In the genomic region with DNA sequence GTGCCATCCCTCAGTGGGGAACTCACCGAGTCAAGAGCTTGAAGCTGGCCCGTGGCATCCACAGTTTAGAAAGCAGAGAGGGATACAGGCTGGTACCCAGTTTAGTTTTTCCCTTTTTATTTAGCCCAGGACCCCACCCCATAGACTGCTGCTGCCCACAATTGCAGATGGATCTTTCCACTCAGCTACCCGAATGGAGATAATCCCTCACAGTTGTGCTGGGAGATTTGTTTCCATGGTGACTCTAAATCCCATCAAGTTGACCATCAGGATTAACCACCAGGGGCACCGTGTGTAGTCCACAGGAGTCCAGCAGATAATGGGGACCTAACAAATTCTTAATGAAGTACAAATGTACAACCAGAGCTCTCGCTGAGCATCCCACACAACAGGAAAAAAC, we compare ENCODE assay signal across 26 mouse cellular contexts. TPM values are rescaled to one million over a fixed set of nuclear protein-coding genes. Genes with fewer than 3 reads are reported as not detected.
DNase-seq lines count a peak whose midpoint lies in the region; ATAC-seq and TF ChIP-seq lines count a peak whose summit lies in the region.
"Had no signal": no experiment of that assay in that cellular context is flagged by ENCODE, and none has a peak within 500 bp of the region (broad histone marks: within the 10 kb centered on the region; RNA-seq: fewer than 3 reads in every experiment).

No protein-coding gene starts in this region.

- H3K36me3 ChIP-seq in forebrain, embryonic 11.5 days (ENCODE audit: control insufficient read depth, insufficient read depth, low read length), result no peaks in the 10 kb centered on the region
- H3K36me3 ChIP-seq in forebrain, embryonic 13.5 days (ENCODE audit: poor library complexity, severe bottlenecking), result no peaks in the 10 kb centered on the region
- H3K36me3 ChIP-seq in midbrain, embryonic 12.5 days, result no peaks in the 10 kb centered on the region
- no peaks in the 10 kb centered on the region for H3K36me3 ChIP-seq in heart, embryonic 11.5 days (ENCODE audit: control insufficient read depth, insufficient read depth, low read length)
- H3K36me3 ChIP-seq: embryonic facial prominence, embryonic 13.5 days; heart, embryonic 10.5 days; hindbrain, embryonic 10.5 days; intestine, embryonic 15.5 days; limb, embryonic 15.5 days; stomach, embryonic 15.5 days had no signal

- no peak for TF ChIP-seq POLR2A in brain, embryonic 14.5 days (IDR thresholded peaks at IDR 0.05; ENCODE audit: borderline replicate concordance, extremely low read depth, insufficient read depth, insufficient read length, poor library complexity, severe bottlenecking)

- ATAC-seq in forebrain, embryonic 11.5 days (replicated peaks; ENCODE audit: low FRiP score), result peak; percentile 39; the same call in 1 of the 2 replicates
- ATAC-seq in forebrain, embryonic 13.5 days, result no peak
- ATAC-seq in midbrain, embryonic 12.5 days (ENCODE audit: low FRiP score, low read depth), result peak; percentile 76
- no peak for ATAC-seq in heart, embryonic 11.5 days (replicated peaks; ENCODE audit: insufficient number of reproducible peaks, low FRiP score, low TSS enrichment)
- ATAC-seq: CD4-positive, CD25-positive, alpha-beta regulatory T cell, adult 4 months; hindbrain, embryonic 16.5 days; intestine, embryonic 15.5 days had no signal

- H3K4me3 ChIP-seq in forebrain, embryonic 11.5 days (ENCODE audit: low read depth, low read length), result no peak overlapping the region
- H3K4me3 ChIP-seq in forebrain, embryonic 13.5 days, result no peak overlapping the region
- no peak overlapping the region for H3K4me3 ChIP-seq in midbrain, embryonic 12.5 days
- no peak overlapping the region for H3K4me3 ChIP-seq in heart, embryonic 11.5 days (ENCODE audit: low read depth, low read length)
- H3K4me3 ChIP-seq: embryonic facial prominence, embryonic 13.5 days; erythroblast, embryonic 14.5 days; heart, embryonic 10.5 days; hindbrain, embryonic 10.5 days; intestine, embryonic 15.5 days; limb, embryonic 15.5 days; stomach, embryonic 15.5 days had no signal

- H3K9me3 ChIP-seq in forebrain, embryonic 11.5 days (ENCODE audit: control insufficient read depth, low read length), result no peaks in the 10 kb centered on the region
- no peaks in the 10 kb centered on the region for H3K9me3 ChIP-seq in forebrain, embryonic 13.5 days (replicated peaks)
- H3K9me3 ChIP-seq in midbrain, embryonic 12.5 days, result no peaks in the 10 kb centered on the region
- no peaks in the 10 kb centered on the region for H3K9me3 ChIP-seq in heart, embryonic 11.5 days (replicated peaks; ENCODE audit: control insufficient read depth, low read length)
- H3K9me3 ChIP-seq: embryonic facial prominence, embryonic 13.5 days; heart, embryonic 10.5 days; hindbrain, embryonic 10.5 days; intestine, embryonic 15.5 days; limb, embryonic 15.5 days; stomach, embryonic 15.5 days had no signal

- no peak for DNase-seq in forebrain, embryonic 11.5 days (ENCODE audit: low spot score)
- DNase-seq in brain, embryonic 14.5 days (ENCODE audit: low read depth), result peak; percentile 64
- peak; percentile 35 for DNase-seq in retina, embryonic 14.5 days (ENCODE audit: low spot score)
- DNase-seq in layer of hippocampus, adult 8-10 months (ENCODE audit: low spot score in 2 of 2), result no peak
- DNase-seq: adrenal gland, postnatal 25 days; cerebellum, adult 11 months; cerebellum, adult 9-11 months; kidney, adult 8-10 months; kidney, postnatal 10 days; lung, embryonic 14.5 days; right cerebral cortex, adult 18-20 months; thymus, postnatal 25 days had no signal

- TF ChIP-seq CTCF in brain, embryonic 14.5 days (IDR thresholded peaks at IDR 0.05; ENCODE audit: borderline replicate concordance, extremely low read depth, insufficient read depth, insufficient read length), result no peak

- H3K27ac ChIP-seq in forebrain, embryonic 11.5 days (ENCODE audit: low read depth, low read length), result no peak overlapping the region
- no peak overlapping the region for H3K27ac ChIP-seq in forebrain, embryonic 13.5 days
- no peak overlapping the region for H3K27ac ChIP-seq in midbrain, embryonic 12.5 days (replicated peaks)
- no peak overlapping the region for H3K27ac ChIP-seq in heart, embryonic 11.5 days (ENCODE audit: low read depth, low read length)
- H3K27ac ChIP-seq: embryonic facial prominence, embryonic 13.5 days; heart, embryonic 10.5 days; hindbrain, embryonic 10.5 days; intestine, embryonic 15.5 days; limb, embryonic 15.5 days; liver, embryonic 14.5 days; stomach, embryonic 15.5 days had no signal

- H3K27me3 ChIP-seq in forebrain, embryonic 11.5 days (ENCODE audit: control insufficient read depth, insufficient read depth, low read length), result peaks cover 13% of the 10 kb centered on the region; the same call in 1 of the 2 replicates
- 0 out of 2 replicates have a peak, but pooled peaks cover 2% of the 10 kb centered on the region for H3K27me3 ChIP-seq in forebrain, embryonic 13.5 days
- peaks cover 89% of the 10 kb centered on the region for H3K27me3 ChIP-seq in midbrain, embryonic 12.5 days
- H3K27me3 ChIP-seq in heart, embryonic 11.5 days (ENCODE audit: control insufficient read depth, insufficient read depth, low read length), result no peaks in the 10 kb centered on the region
- H3K27me3 ChIP-seq: embryonic facial prominence, embryonic 13.5 days; intestine, embryonic 15.5 days; limb, embryonic 15.5 days; stomach, embryonic 15.5 days had no signal

- 7% methylated on average over 5 of the region's 5 CpGs for WGBS in forebrain, embryonic 11.5 days
- 3% methylated on average over 5 of the region's 5 CpGs for WGBS in forebrain, embryonic 13.5 days
- WGBS in midbrain, embryonic 12.5 days, result 2% methylated on average over 5 of the region's 5 CpGs
- WGBS in heart, embryonic 11.5 days (ENCODE audit: insufficient replicate concordance), result 34% methylated on average over 5 of the region's 5 CpGs

- H3K4me1 ChIP-seq in forebrain, embryonic 11.5 days (replicated peaks; ENCODE audit: control insufficient read depth, insufficient read depth, low read length), result no peaks in the 10 kb centered on the region
- H3K4me1 ChIP-seq in forebrain, embryonic 13.5 days, result no peaks in the 10 kb centered on the region
- 0 out of 2 replicates have a peak, but pooled peaks cover 3% of the 10 kb centered on the region for H3K4me1 ChIP-seq in midbrain, embryonic 12.5 days
- no peaks in the 10 kb centered on the region for H3K4me1 ChIP-seq in heart, embryonic 11.5 days (ENCODE audit: control insufficient read depth, insufficient read depth, low read length)
- H3K4me1 ChIP-seq: embryonic facial prominence, embryonic 13.5 days; heart, embryonic 10.5 days; hindbrain, embryonic 10.5 days; intestine, embryonic 15.5 days; limb, embryonic 15.5 days; stomach, embryonic 15.5 days had no signal

- no peak overlapping the region for H3K9ac ChIP-seq in forebrain, embryonic 11.5 days (ENCODE audit: low read length)
- H3K9ac ChIP-seq in forebrain, embryonic 13.5 days, result no peak overlapping the region
- H3K9ac ChIP-seq in midbrain, embryonic 12.5 days (replicated peaks), result no peak overlapping the region
- H3K9ac ChIP-seq in heart, embryonic 11.5 days (ENCODE audit: low read depth, low read length), result no peak overlapping the region
- H3K9ac ChIP-seq: embryonic facial prominence, embryonic 13.5 days; intestine, embryonic 15.5 days; limb, embryonic 15.5 days; liver, embryonic 14.5 days; lung, embryonic 14.5 days; stomach, embryonic 15.5 days had no signal

- no peak overlapping the region for H3K4me2 ChIP-seq in forebrain, embryonic 11.5 days (ENCODE audit: low read depth, low read length, severe bottlenecking)
- no peak overlapping the region for H3K4me2 ChIP-seq in forebrain, embryonic 13.5 days
- no peak overlapping the region for H3K4me2 ChIP-seq in midbrain, embryonic 12.5 days (replicated peaks)
- no peak overlapping the region for H3K4me2 ChIP-seq in heart, embryonic 11.5 days
- H3K4me2 ChIP-seq: embryonic facial prominence, embryonic 13.5 days; intestine, embryonic 15.5 days; limb, embryonic 15.5 days; lung, embryonic 14.5 days; stomach, embryonic 15.5 days had no signal

RNA-seq across cellular contexts. Expression of a gene that starts 11.3 kb away (rescaled TPM):
- polyA plus RNA-seq in forebrain, embryonic 11.5 days (2014; fragmentation: Nextera tagmentation; extraction: Ambion mirVana), result 3.4 and 3.8 TPM in 2 replicates
- polyA plus RNA-seq in forebrain, embryonic 13.5 days (2015; fragmentation: Nextera tagmentation; extraction: Ambion mirVana), result 2.6 and 3.0 TPM in 2 replicates
- 2.4 and 3.6 TPM in 2 replicates for polyA plus RNA-seq in brain, embryonic 14.5 days (2012; rRNA removed)
- polyA plus RNA-seq in midbrain, embryonic 12.5 days (2016; fragmentation: Nextera tagmentation; extraction: Ambion mirVana), result 2.8 and 3.0 TPM in 2 replicates
- polyA plus RNA-seq in heart, embryonic 11.5 days (2014; fragmentation: Nextera tagmentation; extraction: Ambion mirVana), result 0.76 and 0.77 TPM in 2 replicates
- 100 to 1,000 TPM; 214 to 255 (median 232) TPM for total RNA-seq in layer of hippocampus, adult 8-10 months (2022)
- total RNA-seq: megakaryocyte, adult 5-6 weeks had no signal
- polyA plus RNA-seq: erythroblast, embryonic 14.5 days had no signal

Comparison
In these comparisons a context has a peak if more than half of its experiments do, and no peak if none do; other contexts are left out.
1. ATAC-seq: peak in forebrain, embryonic 11.5 days (single experiment) and midbrain, embryonic 12.5 days (single experiment); none in forebrain, embryonic 13.5 days (single experiment) and heart, embryonic 11.5 days (single experiment).
2. DNase-seq: peak in brain, embryonic 14.5 days (single experiment) and retina, embryonic 14.5 days (single experiment); none in forebrain, embryonic 11.5 days (single experiment) and layer of hippocampus, adult 8-10 months (0 of 2).